Mouse (Mus musculus): ENCODE results near the gene Tgm7. TPM values are rescaled to one million over a fixed set of nuclear protein-coding genes. Genes with fewer than 3 reads are reported as not detected.

Tgm7 gene
- polyA plus RNA-seq, 1 experiment from 2014 or later: not detected

GRCm38 (mm10) chr2:121045653-121046052 is 63.9 kb downstream of the Tgm7 start:
- Histone ChIP-seq H3K36me3 (ENCODE audit: inconsistent target) (no peaks in the 10 kb centered on the region), H3K27ac (no peak overlapping the region), H3K79me2 (ENCODE audit: inconsistent target) (no peaks in the 10 kb centered on the region), H3K4me3 (ENCODE audit: inconsistent target) (no peak overlapping the region)
- 91% methylated on average over 4 of the region's 4 CpGs for WGBS (ENCODE audit: missing documents)

Other genes starting within 250 kb of the Tgm7 start
- 5.4 to 7.0 TPM (median 7.0 TPM) in 3 replicates for gene Ubr1, start 139.1 kb downstream of the Tgm7 start, polyA plus RNA-seq (2018)
- 9.6 to 11.4 TPM (median 10.7 TPM) in 3 replicates for gene Tmem62, start 132.8 kb downstream of the Tgm7 start, polyA plus RNA-seq (2018)
- gene Ccndbp1, start 101.4 kb downstream of the Tgm7 start, polyA plus RNA-seq (2018): 34.5 to 42.7 TPM (median 39.1 TPM) in 3 replicates
- gene Epb42, start 72.7 kb downstream of the Tgm7 start, polyA plus RNA-seq (2018): not detected in 3 replicates
- gene Tgm5, start 24.0 kb downstream of the Tgm7 start, polyA plus RNA-seq (2018): not detected in 3 replicates
- gene Adal, start 30.6 kb upstream of the Tgm7 start, polyA plus RNA-seq (2018): 7.0 to 7.9 TPM (median 7.1 TPM) in 3 replicates
- 4.3 to 10.6 TPM (median 10.2 TPM) in 3 replicates for gene Lcmt2, start 30.9 kb upstream of the Tgm7 start, polyA plus RNA-seq (2018)
- 26.7 to 37.4 TPM (median 35.5 TPM) in 3 replicates for gene Tubgcp4, start 60.9 kb upstream of the Tgm7 start, polyA plus RNA-seq (2018)
- gene Zscan29, start 61.3 kb upstream of the Tgm7 start, polyA plus RNA-seq (2018): 16.2 to 24.6 TPM (median 22.3 TPM) in 3 replicates
- 8.6 to 12.8 TPM (median 10.5 TPM) in 3 replicates for gene Trp53bp1, start 161.6 kb upstream of the Tgm7 start, polyA plus RNA-seq (2018)
- 0.02 to 0.24 TPM in 2 of 3 replicates, not detected in the other for gene Map1a, start 179.8 kb upstream of the Tgm7 start, polyA plus RNA-seq (2018)
- 9.7 to 11.8 TPM (median 10.4 TPM) in 3 replicates for gene Ppip5k1, start 245.6 kb upstream of the Tgm7 start, polyA plus RNA-seq (2018)
- gene Ckmt1, start 247.9 kb upstream of the Tgm7 start, polyA plus RNA-seq (2018): not detected in 3 replicates